Mouse (Mus musculus) kidney, embryonic 16.5 days (tissue): ENCODE data around the gene Kif5c. TPM values are rescaled to one million over a fixed set of nuclear protein-coding genes. Genes with fewer than 3 reads are reported as not detected.

Experiments
- ATAC-seq: fragments of 200-750 bp; cut with Nextera tagmentation; 2 replicates; pipeline ENCODE4 v1.8.0; 2017; ENCODE audit warnings: moderate TSS enrichment; ENCODE audit not compliant: low FRiP score, low TSS enrichment
- H3K27ac ChIP-seq: fragments of 300-500 bp; sonication (generic); 2 replicates; pipeline ENCODE4 v1.5.1; 2014; ENCODE audit warnings: low read length
- H3K27me3 ChIP-seq: fragments of 300-500 bp; sonication (generic); 2 replicates; pipeline ENCODE4 v1.6.1; 2014; ENCODE audit warnings: low read length, control low read depth, mixed read lengths; ENCODE audit not compliant: insufficient read depth
- H3K36me3 ChIP-seq: fragments of 300-500 bp; sonication (generic); 2 replicates; pipeline ENCODE4 v1.6.1; 2014; ENCODE audit warnings: low read length, control low read depth, mixed read lengths; ENCODE audit not compliant: insufficient read depth
- H3K4me1 ChIP-seq: fragments of 300-500 bp; sonication (generic); 2 replicates; pipeline ENCODE4 v1.6.1; 2014; ENCODE audit warnings: low read length, control low read depth, mixed read lengths; ENCODE audit not compliant: insufficient read depth
- H3K4me2 ChIP-seq: fragments of 300-500 bp; sonication (generic); replicated peaks from 2 replicates; pipeline ENCODE4 v1.6.1; 2014; ENCODE audit warnings: low read depth, low read length
- H3K4me3 ChIP-seq: fragments of 300-500 bp; sonication (generic); 2 replicates; pipeline ENCODE4 v1.5.1; 2014; ENCODE audit warnings: mild to moderate bottlenecking, low read length
- H3K9ac ChIP-seq: fragments of 300-500 bp; sonication (generic); replicated peaks from 2 replicates; pipeline ENCODE4 v1.6.1; 2014; ENCODE audit warnings: low read length
- H3K9me3 ChIP-seq: fragments of 300-500 bp; sonication (generic); 2 replicates; pipeline ENCODE4 v1.6.1; 2016; ENCODE audit warnings: low read length, control low read depth
- WGBS: fragments of 180-500 bp; shearing (Covaris S2); extraction: QIAGEN DNeasy Blood & Tissue Kit; methylation state at CpG from one replicate; pipeline ENCODE4 v1.1.7; 2014; 5-methylcytosine and 5-hydroxymethylcytosine counted together
- polyA plus RNA-seq: library from polyadenylated mRNA; unstranded; fragments of >200 nt; fragmentation: Nextera tagmentation; extraction: Ambion mirVana; gene quantifications from 2 replicates; pipeline ENCODE4 v1.2.1, GENCODE M21; 2015

Kif5c gene
- polyA plus RNA-seq, 1 experiment from 2014 or later = 5.0 TPM

DNA sequence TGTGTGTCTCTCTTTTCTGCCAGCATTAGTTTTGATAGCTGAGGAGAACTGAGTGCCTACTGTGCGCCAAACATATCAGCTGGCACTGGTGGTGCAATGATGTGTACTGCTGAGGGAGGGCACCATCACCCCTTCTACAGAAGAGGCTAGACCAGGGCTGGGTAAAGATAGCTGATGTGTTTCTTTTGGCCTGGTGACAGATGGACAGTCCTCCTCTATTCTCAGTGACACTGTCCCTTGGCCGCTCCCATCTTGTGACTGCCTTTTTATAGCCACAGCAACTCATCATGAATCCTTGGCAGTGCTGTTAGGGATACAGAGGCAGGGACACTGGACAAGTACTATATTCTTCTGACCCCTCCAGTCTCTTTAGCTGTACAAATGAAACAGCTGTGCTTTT lies 35.8 kb upstream of the Kif5c start:
- WGBS = 82% methylated on average over 2 of the region's 2 CpGs
- H3K9ac ChIP-seq = no peak overlapping the region
- no peaks in the 10 kb centered on the region for H3K4me1 ChIP-seq
- H3K4me2 ChIP-seq = no peak overlapping the region
- no peak overlapping the region for H3K4me3 ChIP-seq
- no peaks in the 10 kb centered on the region for H3K27me3 ChIP-seq
- no peaks in the 10 kb centered on the region for H3K36me3 ChIP-seq
- peaks cover 6% of the 10 kb centered on the region; the same call in 1 of the 2 replicates for H3K9me3 ChIP-seq
- ATAC-seq = no peak
- H3K27ac ChIP-seq = no peak overlapping the region

- Histone ChIP-seq H3K9ac (no peak overlapping the region), H3K4me3 (no peak overlapping the region), H3K36me3 (no peaks in the 10 kb centered on the region), H3K27ac (no peak overlapping the region), H3K9me3 (peaks cover 6% of the 10 kb centered on the region; the same call in 1 of the 2 replicates), H3K27me3 (no peaks in the 10 kb centered on the region), H3K4me1 (no peaks in the 10 kb centered on the region), H3K4me2 (no peak overlapping the region)
- no peak for ATAC-seq
- 57% methylated on average over 5 of the region's 5 CpGs for WGBS
Observed at GRCm38 (mm10) chr2:49590450-49590849, 28.6 kb upstream of the Kif5c start.

DNA sequence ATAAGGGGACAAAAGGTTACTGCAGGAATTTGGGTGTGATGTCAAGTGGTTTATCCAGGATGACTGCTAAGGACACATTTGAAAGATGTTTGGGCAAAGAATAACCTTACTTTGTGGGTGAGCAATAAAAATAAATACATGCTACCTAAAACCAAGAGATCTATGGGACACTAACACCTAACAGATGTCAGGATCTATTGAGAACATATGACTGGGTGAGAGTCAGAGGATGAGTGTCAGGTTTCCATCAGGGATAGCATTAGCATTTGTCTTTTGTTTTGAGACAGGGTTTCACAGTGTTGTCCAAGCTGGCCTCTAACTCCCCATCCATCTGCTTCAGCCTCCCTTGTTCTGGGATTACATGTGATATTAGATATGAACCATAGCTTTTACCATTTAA lies 26.2 kb upstream of the Kif5c start:
- Histone ChIP-seq H3K27me3 (no peaks in the 10 kb centered on the region), H3K9me3 (peaks cover under 1% of the 10 kb centered on the region; the same call in 1 of the 2 replicates), H3K4me1 (no peaks in the 10 kb centered on the region), H3K4me2 (no peak overlapping the region), H3K36me3 (no peaks in the 10 kb centered on the region), H3K27ac (no peak overlapping the region), H3K4me3 (no peak overlapping the region), H3K9ac (no peak overlapping the region)
- ATAC-seq = no peak

DNA sequence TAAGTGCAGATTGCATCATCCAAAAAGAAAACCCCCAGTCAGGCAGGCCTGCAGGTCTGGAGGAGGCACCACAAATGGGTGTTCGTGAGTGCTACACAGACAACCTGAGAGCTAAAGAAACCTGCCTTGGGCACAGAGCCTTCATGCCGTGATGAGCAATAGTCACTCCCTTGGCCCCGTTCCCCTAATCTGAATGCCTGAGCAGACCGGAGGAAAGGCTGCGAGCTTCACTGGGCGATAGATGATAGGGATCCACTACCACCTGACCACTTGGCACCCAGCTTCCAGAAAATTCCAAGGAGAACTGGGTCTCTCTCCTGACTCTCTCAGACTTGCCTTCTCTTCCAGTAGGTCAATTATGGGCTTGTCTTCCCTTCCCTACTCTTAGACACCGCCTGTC lies 24.2 kb upstream of the Kif5c start:
- H3K4me3 ChIP-seq = no peak overlapping the region
- 72% methylated on average over 7 of the region's 7 CpGs for WGBS
- ATAC-seq = no peak
- H3K4me1 ChIP-seq = no peaks in the 10 kb centered on the region
- no peak overlapping the region for H3K27ac ChIP-seq
- H3K4me2 ChIP-seq = no peak overlapping the region
- no peak overlapping the region for H3K9ac ChIP-seq
- no peaks in the 10 kb centered on the region for H3K27me3 ChIP-seq
- no peaks in the 10 kb centered on the region for H3K9me3 ChIP-seq
- no peaks in the 10 kb centered on the region for H3K36me3 ChIP-seq

DNA sequence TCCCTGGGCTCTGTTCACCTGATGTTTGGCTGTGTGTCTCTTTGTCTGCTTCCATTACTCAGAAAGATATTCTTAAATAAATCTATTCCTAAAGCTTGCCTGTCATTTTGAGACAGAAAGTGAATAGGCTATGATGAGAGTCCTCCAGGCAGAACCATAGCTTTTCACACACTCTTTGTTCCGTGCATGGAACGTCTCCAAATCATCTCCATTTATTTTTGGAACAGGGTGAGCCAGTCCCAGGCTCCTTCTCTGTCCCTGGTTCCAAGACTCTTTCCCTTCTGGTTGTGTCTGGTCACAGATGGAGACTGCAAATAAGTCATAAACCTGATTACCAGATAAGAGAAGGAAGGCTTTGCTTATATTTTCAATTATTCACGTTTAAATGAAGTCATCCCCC lies 22.8 kb upstream of the Kif5c start:
- no peak for ATAC-seq
- H3K27me3 ChIP-seq = no peaks in the 10 kb centered on the region
- H3K36me3 ChIP-seq = no peaks in the 10 kb centered on the region
- no peak overlapping the region for H3K4me3 ChIP-seq
- H3K9me3 ChIP-seq = no peaks in the 10 kb centered on the region
- WGBS = 84% methylated on average over 3 of the region's 3 CpGs
- H3K4me2 ChIP-seq = no peak overlapping the region
- no peak overlapping the region for H3K9ac ChIP-seq
- H3K4me1 ChIP-seq = no peaks in the 10 kb centered on the region
- H3K27ac ChIP-seq = no peak overlapping the region

DNA sequence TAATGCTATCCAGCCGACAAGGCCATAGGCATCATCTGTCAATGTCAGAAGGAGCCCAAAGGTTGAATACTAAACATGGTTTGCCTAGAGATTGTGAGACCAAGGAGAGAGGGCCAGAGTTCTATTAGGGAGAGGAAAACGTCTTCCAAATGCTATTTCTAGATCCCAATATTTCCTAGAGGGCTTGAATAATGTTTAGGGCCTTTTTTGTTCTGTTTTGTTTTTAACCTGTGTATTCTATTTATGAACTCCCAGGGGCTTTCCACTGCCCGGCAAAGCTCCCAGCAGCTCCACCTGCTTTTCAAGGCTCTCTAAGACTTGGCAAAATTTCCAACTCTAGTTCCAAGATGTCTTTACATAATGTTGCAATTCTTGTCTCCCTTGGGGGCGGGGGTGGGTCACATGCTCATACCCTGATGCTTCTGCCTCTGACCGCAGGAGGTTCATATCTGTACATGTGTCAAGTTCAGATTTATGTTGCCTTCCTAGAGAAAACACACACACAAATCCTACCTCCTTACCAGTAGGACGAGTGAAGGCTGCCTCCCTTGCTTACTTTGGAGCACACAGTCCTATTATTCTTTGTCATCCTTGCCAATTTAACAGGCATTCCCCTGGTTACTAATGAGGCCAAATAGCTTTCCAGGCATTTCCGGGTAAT lies 18.9 kb upstream of the Kif5c start:
- no peaks in the 10 kb centered on the region for H3K36me3 ChIP-seq
- no peaks in the 10 kb centered on the region for H3K4me1 ChIP-seq
- 49% methylated on average over 7 of the region's 7 CpGs for WGBS
- no peak overlapping the region for H3K4me2 ChIP-seq
- peaks cover 4% of the 10 kb centered on the region; the same call in 1 of the 2 replicates for H3K9me3 ChIP-seq
- no peaks in the 10 kb centered on the region for H3K27me3 ChIP-seq
- no peak overlapping the region for H3K9ac ChIP-seq
- no peak for ATAC-seq
- H3K4me3 ChIP-seq = no peak overlapping the region
- H3K27ac ChIP-seq = no peak overlapping the region

GRCm38 (mm10) chr2:49602791-49603349 lies 16.2 kb upstream of the Kif5c start:
- H3K27ac ChIP-seq = no peak overlapping the region
- H3K9me3 ChIP-seq = peaks cover 4% of the 10 kb centered on the region; the same call in 1 of the 2 replicates
- 87% methylated on average over 4 of the region's 4 CpGs for WGBS
- no peak for ATAC-seq
- H3K27me3 ChIP-seq = no peaks in the 10 kb centered on the region
- H3K4me3 ChIP-seq = no peak overlapping the region
- H3K4me2 ChIP-seq = no peak overlapping the region
- no peaks in the 10 kb centered on the region for H3K4me1 ChIP-seq
- no peak overlapping the region for H3K9ac ChIP-seq
- no peaks in the 10 kb centered on the region for H3K36me3 ChIP-seq

DNA sequence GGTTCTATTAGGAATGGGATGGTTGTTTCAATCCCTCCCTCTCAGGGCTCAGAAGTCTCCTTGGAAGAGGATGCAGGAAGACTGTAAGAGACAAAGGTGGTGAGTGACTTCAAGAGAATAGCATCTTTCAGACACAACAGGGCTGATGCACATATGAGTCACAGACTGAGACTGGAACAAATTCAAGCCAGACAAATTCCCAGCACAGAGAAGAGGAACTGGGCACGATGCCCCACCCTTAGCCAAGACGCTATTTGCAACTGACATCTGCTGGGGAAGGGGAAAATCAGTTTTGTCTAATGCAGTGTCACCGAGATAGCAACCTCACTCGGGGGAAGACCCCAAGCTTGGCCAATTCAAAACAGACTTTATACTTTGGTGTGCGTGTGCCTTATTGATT lies 9.5 kb upstream of the Kif5c start:
- no peaks in the 10 kb centered on the region for H3K9me3 ChIP-seq
- no peak overlapping the region for H3K9ac ChIP-seq
- no peaks in the 10 kb centered on the region for H3K36me3 ChIP-seq
- no peaks in the 10 kb centered on the region for H3K4me1 ChIP-seq
- H3K27ac ChIP-seq = no peak overlapping the region
- no peaks in the 10 kb centered on the region for H3K27me3 ChIP-seq
- ATAC-seq = no peak
- WGBS = 87% methylated on average over 5 of the region's 5 CpGs
- no peak overlapping the region for H3K4me2 ChIP-seq
- H3K4me3 ChIP-seq = no peak overlapping the region

DNA sequence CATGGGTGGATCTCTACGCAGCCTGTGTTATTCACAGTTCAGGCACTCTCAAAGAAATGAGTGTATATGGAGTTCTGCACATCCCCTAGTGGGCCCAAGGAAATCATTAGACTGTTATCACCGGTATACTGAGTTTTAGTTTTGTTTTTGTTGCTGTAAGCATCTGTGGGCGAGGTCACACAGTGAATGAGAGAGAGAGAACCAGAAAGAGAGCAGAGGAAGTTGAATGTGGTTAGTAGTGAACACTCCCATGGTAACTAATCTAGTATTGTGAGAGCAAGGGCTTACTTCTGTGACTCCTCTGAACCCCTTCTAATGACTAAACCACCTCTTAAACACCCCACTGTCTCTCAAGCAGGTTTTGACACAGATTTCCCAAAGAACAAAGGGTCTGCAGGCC lies 2.3 kb upstream of the Kif5c start:
- Histone ChIP-seq H3K36me3 (no peaks in the 10 kb centered on the region), H3K27me3 (peaks cover 7% of the 10 kb centered on the region; the same call in 1 of the 2 replicates), H3K4me2 (no peak overlapping the region), H3K4me3 (no peak overlapping the region), H3K27ac (no peak overlapping the region), H3K9me3 (no peaks in the 10 kb centered on the region), H3K9ac (no peak overlapping the region), H3K4me1 (peaks cover 14% of the 10 kb centered on the region)
- WGBS = 72% methylated on average over 3 of the region's 3 CpGs
- no peak for ATAC-seq

GRCm38 (mm10) chr2:49619719-49620522 lies 823 bp downstream of the Kif5c start:
- H3K4me1 ChIP-seq = peaks cover 14% of the 10 kb centered on the region
- peak overlapping the region; percentile 57 for H3K9ac ChIP-seq
- peak overlapping the region; percentile 98 for H3K4me2 ChIP-seq
- no peak; the same call in 1 of the 2 replicates for ATAC-seq
- H3K9me3 ChIP-seq = no peaks in the 10 kb centered on the region
- H3K27ac ChIP-seq = no peak overlapping the region
- peaks cover 7% of the 10 kb centered on the region; the same call in 1 of the 2 replicates for H3K27me3 ChIP-seq
- peak overlapping the region; percentile 79 for H3K4me3 ChIP-seq
- H3K36me3 ChIP-seq = no peaks in the 10 kb centered on the region; the same call in 1 of the 2 replicates
- WGBS = under 1% methylated on average over 33 of the region's 33 CpGs
